Mouse (Mus musculus): ENCODE results near the gene Csdc2.
"Not testable (repeated sequence)": the region's sequence is repeated elsewhere in the genome, so short reads cannot be mapped to it uniquely, and the experiment has no call there.

The Csdc2 gene

DNA sequence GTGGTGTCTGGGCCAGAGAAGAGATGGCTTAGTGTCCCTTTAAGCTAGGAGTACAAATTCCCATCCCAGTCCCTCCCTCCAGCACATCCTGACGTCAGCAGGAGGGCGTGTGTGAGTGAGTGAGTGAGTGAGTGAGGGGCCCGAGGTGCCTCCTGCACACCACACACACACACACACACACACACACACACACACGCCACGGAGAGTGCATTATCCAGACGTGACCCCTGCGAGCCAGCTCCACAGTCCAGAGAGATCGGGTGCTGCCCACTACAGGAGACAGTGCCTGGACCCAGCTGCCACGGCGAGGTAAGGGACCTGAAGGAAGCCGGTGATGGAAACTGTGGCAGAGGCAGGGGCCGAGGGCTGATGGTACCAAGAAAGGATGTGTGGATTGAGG is at the start of gene Csdc2:
Csdc2 (plus strand) TSS at position 81 of the 400 bp plus-strand sequence.
- no peak for DNase-seq (ENCODE audit: extremely low spot score, low read depth, low spot score)

DNA sequence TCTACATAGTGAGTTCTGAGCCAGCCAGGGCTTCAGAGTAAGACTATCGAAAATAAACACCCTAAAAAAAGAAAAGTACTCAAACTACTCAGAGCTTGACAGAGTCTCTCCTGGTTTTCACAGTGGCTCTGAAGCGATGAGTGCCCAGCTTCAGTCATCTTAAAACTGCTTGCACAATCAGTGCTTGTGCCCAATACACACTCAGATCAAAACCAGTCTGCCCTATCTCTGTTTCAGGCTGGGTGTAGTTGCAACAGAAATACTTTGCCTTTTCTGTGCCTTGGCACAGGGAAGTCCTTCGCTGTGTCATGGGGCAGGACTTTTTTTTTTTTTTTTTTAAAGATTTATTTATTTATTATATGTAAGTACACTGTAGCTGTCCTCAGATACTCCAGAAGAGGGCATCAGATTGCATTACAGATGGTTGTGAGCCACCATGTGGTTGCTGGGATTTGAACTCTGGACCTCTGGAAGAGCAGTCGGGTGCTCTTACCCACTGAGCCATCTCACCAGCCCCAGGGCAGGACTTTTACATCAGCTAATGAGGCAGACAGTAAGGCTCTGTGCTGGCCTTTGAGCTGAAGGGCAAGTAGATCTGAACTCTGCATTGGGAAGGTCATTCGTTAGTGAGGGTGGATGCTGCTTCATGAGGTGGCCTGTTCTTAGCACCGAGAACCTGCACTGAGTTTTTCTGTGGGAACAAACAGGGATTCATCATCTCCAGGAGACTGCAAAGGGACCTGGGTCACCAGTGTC is 49.6 kb upstream of the Csdc2 start:
- no peak for DNase-seq (ENCODE audit: extremely low spot score, low read depth, low spot score)

DNA sequence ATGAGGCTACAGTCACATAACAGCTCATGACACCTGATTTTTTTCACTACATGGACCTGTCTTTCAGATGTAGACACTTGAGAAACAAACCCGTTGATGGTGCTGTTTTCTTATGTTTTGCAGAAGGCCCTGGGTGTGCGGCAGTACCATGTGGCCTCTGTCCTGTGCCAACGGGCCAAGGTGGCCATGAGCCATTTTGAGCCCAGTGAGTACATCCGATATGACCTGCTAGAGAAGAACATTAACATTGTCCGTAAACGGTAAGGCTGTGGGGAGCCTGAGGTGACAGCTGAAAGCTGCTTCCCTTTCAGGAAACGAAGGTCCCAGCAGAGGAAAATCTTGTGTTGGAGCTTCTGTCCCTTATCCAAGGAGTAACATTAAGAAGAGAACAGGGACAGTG is 47.4 kb upstream of the Csdc2 start:
- DNase-seq (ENCODE audit: extremely low spot score, low read depth, low spot score) = no peak

DNA sequence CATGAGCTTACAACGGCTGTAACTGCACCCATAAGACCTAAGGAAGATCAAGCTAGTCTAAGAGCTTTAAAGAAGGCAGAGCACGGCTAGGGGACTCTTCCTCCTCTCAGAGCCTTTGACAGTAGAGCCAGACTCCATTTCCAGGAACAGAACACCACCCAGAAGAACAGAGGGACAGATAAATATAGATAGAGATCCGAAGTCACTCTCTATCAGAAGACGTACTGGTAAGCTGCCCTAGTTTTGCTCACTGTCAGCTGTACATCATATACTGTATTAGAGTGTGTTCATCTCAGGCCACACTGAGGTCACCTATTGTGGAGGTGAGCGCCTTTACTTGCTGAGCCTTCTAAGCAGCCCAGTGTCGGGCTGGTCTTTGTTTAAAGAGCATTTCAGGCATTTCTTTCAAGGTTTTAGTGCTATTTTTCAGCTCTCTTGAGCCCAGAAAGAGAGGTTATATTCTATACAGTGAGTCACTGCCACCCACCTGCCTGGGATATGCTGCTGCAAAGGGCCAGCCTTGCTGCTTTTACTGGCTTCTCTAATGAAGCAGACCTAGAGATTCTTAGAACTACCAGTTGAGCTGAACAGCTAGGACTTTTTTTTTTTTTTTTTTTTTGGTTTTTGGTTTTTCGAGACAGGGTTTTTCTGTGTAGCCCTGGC is 45.3 kb upstream of the Csdc2 start:
- no peak for DNase-seq (ENCODE audit: extremely low spot score, low read depth, low spot score)

DNA sequence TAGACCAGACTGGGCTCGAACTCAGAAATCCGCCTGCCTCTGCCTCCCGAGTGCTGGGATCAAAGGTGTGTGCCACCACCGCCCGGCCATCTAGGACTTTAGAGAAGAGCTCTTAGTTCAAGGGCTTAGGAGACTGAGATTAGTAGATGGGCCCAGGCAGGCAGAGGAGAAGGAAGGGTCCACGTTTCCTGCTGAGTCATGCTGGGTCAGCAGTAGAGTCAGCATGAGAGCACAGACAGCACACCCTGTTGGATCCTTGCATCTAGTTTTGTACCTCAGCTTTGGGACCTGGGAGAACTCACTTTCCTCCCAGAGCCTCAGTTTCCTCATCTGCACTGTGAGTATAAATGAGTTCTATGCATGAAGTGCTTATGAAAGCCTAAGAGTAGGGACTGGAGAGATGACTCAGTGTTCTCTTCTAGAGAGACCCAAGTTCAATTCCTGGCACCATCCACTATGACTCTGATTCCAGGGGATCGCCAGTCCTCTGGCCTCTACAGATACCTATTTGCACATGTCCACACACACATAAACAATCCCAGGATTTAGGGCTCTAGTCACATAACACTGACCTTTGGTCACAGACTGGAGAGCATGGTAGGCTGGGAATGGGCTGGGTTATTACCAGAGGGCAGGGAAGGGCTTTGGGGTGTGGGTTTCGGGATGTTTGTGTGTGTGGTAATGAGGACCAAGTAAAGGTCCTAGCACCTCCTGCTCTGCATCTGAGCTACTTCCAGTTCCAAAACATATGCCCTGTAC is 44.6 kb upstream of the Csdc2 start:
- DNase-seq (ENCODE audit: extremely low spot score, low read depth, low spot score) = no peak

DNA sequence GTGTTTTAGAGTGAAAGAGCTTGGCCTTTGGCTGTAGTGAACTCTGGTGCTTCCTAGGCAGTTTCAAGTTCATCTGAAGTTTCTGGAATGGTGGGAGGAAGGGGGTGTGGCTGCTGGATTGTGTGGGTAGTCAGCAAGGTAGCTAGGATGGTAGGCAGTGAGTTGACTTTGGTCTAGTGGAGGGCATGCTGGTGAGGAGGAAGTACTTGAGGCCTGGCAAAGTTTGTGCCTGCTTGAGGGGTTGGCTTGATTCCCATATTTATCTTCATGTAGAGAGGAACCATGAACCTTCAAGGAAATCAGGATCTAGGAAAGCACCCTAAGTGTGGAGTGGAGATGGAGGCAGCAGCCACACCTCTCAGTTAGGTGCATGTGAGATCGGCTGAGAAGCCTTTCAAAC is 42.6 kb upstream of the Csdc2 start:
- DNase-seq (ENCODE audit: extremely low spot score, low read depth, low spot score) = no peak

DNA sequence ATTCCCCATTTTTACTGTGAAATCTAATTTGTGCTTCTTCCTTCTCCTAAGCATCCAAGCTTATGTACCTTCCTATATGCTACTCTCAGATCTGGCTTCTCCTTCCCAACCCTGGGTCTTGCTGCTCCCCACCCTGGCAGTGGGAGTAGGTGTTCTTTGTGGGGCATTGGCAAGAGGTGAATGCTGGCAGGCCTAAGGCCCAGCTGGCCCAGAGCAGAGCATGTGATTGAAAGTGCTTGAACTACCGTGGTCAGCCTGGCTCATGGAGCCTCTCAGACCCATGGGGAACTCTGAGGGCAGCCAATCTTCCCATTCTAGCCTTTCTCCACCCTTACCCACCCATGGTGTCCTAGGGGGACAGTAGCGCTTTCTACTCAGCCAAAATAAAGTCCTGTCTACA is 40.2 kb upstream of the Csdc2 start:
- no peak for DNase-seq (ENCODE audit: extremely low spot score, low read depth, low spot score)

DNA sequence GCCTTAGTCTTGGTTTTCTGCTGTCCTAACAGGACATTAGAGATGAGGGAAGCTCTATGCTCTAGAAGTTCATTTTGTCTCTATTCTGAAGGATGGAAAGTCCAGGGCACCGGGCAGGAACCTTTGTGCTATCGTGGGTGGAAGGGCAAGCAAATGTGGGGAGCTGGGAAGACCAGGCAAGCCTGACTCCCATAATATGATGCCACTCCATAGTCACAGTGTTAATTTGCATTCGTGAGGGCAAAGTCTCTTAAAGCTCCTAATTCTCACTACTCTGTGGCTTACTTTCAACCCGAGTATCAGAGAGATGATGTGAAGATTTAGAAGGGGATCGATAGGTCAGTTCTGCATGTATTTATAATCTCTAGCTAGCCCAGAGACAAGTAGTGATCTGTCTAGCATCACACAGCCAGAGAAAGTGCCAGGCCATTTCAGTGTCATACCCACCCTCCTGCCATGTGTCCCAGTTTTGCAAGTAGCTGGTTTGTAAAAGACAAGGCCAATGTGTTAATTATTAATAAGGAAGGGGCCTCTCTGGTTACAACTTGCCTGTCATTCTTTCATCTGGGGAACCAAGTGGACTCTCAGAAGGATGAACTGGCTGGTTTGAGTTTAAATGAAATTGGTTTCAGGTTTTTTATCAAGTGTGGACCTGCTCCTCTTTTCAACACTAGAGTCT is 38.8 kb upstream of the Csdc2 start:
- DNase-seq (ENCODE audit: extremely low spot score, low read depth, low spot score) = no peak

DNA sequence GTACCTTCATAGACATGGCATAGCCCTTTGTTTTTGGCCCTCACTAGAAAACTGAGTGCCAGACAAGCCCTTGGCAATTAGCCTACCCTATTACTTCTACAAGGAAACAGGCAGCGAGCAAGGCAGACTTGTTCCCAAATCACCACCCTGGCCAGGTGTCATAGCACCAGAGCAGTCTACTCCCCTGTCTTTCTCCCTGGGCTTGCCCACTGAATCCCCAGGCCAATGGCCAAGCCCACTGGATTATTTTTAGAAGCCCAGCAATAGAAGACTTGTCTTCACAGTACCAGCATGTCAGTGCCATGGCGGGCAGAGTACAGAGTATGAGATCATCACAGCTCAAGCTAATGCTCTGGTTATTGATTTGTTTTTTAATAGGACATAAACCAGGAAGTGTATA is 37.8 kb upstream of the Csdc2 start:
- DNase-seq (ENCODE audit: extremely low spot score, low read depth, low spot score) = no peak

DNA sequence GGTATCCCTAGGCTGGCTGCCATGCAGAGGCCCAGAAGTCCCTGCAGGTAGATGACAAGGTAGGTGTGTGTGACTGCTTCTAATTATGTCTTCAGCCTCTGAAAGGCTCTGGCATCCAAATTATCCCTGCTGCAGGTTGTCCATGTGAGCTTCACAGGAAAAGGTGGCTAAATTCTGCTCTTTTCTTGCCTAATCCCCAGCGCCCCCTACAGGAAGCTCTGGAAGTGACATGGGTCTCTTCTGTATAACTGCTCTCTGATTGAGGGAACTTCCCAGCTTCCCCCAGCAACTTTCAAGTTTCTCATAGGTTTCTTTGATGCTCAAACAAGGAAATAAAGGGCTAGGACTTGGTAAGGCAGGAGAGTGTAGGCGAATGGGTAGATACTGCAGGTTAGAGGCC is 31.6 kb upstream of the Csdc2 start:
- no peak for DNase-seq (ENCODE audit: extremely low spot score, low read depth, low spot score)

DNA sequence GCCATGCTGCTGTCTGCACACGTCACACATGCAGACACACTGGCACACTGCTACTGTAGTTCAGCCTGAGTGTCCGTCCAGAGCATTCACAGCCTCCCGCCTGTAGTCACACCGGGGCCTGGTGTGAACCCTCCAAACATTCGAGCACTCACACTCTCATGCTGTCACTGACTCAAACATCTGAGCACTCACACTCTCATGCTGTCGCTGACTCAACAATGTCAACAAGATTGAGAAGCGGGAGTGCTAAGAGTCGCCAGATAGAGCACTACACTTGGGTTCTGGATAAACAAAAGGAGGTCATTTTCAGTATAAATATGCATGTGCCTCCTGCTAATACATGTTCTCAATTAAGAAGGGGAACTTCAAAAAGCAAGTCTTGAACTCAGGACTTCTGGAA is 28.6 kb upstream of the Csdc2 start:
- DNase-seq (ENCODE audit: extremely low spot score, low read depth, low spot score) = no peak

DNA sequence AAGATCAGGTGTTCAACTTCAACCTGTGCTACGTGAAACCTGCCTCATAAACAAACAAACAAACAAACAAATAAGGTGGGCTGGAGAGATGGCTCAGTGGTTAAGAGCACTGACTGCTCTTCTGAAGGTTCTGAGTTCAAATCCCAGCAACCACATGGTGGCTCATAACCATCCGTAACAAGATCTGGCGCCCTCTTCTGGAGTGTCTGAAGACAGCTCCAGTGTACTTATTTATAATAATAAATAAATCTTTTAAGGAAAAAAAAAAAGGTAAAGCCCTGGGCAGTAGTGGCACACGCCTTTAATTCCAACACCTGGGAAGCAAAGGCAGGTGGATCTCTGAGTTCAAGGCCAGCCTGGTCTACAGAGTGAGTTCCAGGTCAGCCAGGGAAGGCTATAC is 27.8 kb upstream of the Csdc2 start:
- DNase-seq (ENCODE audit: extremely low spot score, low read depth, low spot score) = not testable (repeated sequence)

DNA sequence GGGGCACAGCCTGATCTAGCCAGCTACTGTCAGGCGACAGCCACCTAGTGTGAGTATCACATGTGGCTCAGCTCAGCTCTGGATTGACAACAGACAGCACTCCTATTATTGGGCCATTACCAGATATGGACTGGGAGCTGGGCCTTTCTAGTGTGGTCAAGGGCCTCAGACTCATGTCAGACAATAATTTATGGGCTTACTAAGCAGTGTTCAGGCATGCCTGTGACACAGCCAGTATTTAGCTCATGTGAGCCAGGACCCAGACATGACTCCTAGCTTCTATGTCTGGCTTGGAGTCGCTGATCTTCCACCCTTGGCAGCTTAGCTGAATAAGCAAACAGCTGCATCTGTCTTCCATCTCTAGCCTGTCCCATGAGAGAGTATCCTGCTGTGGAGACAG is 24.1 kb upstream of the Csdc2 start:
- no peak for DNase-seq (ENCODE audit: extremely low spot score, low read depth, low spot score)

DNA sequence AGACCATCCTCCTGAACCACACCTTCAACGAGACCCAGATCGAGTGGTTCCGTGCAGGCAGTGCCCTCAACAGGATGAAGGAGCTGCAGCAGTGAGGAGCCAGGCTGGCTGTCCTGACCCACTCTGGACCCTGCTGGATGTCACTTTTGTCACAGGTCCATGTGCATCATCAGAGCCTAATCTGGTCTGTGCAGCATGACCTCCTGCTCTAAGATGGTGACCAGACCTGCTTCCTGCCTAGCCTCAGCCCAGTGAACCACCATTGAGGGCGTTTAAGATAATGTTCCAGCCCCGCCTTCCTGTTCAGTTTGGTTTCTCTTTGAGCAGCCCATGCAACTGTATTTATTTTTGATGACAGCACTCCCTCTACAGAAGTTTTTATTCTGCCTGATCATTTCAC is 21.9 kb upstream of the Csdc2 start:
- DNase-seq (ENCODE audit: extremely low spot score, low read depth, low spot score) = no peak

DNA sequence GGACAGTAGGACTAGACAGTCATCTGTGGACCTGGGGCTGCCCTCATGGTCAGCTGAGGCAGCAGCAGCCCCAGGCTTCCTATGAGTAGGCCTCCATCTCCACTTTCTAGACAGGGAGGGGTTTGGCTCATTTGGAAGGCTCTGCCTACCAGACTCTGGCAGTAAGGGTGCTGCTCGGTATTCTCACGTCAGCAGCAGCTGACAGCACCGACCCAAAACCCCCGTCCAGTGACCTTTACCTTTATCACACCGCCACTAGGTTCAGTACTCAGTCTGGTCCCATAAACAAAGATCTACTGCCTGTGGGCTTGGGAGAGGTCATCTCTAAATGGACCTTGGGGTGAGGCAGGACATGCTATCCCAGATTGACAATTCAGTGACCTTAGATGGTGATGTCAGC is 20.9 kb upstream of the Csdc2 start:
- no peak for DNase-seq (ENCODE audit: extremely low spot score, low read depth, low spot score)

DNA sequence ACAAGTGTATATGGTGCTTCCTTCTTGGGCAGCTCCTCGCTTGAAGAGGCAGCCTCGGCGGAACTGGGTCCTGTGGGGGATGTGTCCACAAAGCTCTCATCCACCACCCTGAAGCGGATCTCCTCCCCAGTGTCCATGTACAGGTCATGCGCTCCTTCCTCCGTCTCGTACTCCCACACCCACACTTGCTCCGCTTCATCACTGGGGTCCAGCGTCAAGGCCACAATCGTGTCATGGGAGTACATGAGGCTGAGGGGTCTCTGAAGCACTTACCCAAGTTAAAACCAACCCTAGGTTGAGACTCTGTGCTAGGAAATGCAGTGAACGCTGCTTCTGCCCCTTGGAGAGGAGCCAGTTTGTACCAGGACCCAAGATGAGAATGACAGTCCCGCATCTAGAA is 19.4 kb upstream of the Csdc2 start:
- DNase-seq (ENCODE audit: extremely low spot score, low read depth, low spot score) = no peak

DNA sequence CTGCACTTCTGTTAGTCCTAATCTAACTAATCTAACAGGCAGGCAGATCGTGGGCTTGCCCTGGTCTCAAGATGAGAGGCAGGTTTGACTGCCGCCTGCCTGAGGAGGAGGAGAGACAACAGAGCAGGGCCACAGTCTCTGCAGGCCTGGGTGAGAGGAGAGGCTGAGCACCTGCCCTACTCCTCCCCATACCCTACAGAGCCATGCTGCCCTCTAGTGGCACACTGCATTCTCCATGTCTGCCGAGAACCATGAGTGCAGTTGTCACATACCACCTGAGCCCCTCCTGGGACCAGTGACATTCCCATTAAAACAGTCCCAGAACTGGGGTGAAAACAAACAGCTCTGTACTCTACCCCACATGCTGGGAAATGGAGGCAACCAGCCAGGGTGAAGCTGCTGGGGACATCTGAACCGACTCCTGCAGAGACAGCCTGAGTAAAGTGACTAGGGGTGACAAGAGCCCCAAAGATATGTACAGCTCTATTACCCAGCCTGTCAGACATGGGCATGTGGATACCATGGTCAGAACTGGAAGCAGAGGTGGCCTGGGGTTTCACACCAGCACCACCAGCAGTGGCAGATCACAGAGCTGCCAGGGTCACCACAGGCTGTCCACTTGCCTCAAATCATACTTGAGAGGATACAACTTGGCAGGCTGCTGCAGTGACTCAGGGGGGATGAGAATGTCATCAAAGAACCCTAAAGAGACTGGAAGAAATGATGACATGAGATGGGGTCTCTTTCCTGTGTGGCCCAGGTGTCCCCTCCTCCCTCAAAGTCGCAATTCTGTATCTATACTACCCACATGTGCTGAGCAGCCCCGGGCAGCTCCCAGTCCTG is 18.7 kb upstream of the Csdc2 start:
- no peak for DNase-seq (ENCODE audit: extremely low spot score, low read depth, low spot score)

DNA sequence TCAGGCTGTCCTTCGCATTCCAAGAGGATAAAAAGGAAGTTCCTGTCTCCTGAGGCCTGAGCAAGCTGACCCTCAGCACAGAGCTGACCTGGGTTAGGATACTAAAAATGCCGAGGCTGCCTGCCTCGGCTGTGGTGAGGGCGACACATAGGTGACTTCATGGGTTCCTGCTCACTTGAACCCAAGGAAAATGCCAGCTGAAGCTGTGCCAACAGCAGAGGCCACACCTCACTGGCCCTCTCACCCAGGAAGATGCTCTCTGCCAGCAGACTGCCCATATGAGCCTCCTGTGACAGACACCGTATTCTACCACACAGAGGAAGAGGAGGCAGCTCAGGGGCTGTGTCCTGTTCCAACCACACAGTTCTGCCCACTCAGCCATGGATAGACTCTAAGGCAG is 17.5 kb upstream of the Csdc2 start:
- no peak for DNase-seq (ENCODE audit: extremely low spot score, low read depth, low spot score)

DNA sequence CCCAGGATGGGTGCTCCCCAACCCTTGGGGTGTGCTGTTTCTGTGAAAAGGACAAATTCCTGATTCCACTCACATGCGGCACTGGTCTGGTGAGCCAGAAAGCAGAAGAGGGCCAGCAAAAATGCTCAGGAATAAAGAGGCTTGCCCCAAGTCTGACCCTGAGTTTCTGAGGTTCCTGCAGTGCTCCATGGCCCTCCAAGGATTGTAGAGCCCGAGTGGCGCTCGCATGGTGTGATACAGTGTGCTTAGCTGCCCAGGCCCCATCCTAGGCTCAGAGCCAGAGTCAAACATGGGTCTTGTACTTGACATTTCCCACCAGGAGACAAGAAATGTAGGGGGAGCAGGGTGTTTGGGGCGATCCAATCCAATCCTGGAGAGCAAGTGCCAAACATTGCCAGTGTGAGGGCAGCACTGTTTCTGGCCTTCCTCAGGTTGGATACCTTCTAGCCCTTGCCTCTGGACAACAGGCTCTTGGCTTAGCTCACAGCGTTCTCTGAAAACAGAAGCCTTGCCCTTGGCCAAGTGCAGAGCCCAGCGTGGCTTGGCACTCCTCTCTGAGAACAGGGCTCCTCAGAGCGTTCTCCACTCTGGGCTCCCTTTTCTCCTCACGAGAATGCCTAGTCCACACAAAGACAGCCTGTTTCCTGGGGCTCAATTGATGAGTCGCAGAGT is 15.9 kb upstream of the Csdc2 start:
- no peak for DNase-seq (ENCODE audit: extremely low spot score, low read depth, low spot score)

DNA sequence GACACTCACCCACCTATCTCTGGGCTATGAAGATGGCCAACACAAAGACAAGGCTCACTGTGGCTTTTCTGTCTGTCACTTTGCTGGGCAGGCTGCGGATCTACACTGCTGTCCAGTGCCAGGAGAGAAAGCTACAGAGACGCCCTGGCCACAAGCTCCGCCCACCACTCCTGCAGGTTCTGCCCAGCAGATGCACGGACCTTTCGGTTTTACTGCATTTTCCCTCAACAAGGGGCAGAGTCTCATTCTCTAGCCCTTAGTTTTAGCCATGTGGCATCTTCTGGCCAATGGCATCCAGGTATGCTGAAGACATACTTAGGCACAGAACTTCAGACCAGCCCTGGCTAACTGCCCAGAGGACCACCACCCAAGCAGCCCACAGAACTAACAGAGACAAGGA is 15.3 kb upstream of the Csdc2 start:
- no peak for DNase-seq (ENCODE audit: extremely low spot score, low read depth, low spot score)
